Mouse (Mus musculus) right cerebral cortex, postnatal 10 days (tissue): ENCODE results near the gene Nup188.

ENCODE experiments used
- DNase-seq, 2 experiments: peaks; one replicate each; pipeline ENCODE4 v3.0.0; 2021; ENCODE audit warnings: low spot score in 2 of 2

Gene Nup188

DNA sequence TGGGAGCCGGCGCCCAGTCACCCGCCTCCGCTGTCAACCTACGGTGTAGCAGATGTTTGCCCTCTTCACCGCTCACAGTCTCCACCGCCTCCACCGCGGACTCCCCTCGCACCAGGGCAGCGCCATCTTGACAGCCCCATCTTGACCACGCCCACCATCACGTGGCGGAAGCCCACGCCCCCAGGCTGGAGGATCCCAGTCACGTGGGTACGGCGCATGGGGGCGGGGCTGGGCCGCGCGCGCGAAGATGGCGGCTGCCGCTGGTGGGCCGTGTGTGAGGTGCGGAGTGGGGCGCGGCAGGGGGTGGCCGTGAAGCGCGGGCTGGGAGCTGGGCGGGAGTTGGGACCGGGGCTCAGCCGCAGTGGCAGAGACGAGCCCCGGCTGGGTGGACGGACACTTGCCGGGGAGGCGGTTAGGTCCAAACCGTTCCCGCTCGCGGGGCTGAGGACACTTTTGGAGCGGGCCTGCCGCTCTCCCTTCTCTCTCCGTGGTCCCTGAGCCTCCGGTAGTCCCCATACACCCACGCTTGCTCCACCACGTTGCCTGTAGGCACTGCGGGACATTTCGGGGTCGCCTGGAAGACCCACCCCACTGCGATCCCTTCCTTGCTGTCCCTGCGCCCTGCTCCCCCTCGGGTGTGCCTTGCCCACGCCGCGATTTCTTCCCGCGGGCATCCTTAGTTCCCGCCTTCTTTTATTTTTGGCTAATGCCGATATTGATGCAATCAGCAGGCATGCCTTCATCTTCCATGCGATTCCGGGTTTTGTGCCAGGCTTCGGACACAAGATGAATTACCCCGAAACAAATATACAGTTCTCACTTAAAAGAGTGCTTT is at the start of gene Nup188, which contains the start of gene Dolk:
Nup188 (plus strand) TSS at position 206 of the 835 bp plus-strand sequence.
Dolk (minus strand) TSS at position 143 of the 835 bp plus-strand sequence.
- peak; percentile 97 to 99 for DNase-seq

DNA sequence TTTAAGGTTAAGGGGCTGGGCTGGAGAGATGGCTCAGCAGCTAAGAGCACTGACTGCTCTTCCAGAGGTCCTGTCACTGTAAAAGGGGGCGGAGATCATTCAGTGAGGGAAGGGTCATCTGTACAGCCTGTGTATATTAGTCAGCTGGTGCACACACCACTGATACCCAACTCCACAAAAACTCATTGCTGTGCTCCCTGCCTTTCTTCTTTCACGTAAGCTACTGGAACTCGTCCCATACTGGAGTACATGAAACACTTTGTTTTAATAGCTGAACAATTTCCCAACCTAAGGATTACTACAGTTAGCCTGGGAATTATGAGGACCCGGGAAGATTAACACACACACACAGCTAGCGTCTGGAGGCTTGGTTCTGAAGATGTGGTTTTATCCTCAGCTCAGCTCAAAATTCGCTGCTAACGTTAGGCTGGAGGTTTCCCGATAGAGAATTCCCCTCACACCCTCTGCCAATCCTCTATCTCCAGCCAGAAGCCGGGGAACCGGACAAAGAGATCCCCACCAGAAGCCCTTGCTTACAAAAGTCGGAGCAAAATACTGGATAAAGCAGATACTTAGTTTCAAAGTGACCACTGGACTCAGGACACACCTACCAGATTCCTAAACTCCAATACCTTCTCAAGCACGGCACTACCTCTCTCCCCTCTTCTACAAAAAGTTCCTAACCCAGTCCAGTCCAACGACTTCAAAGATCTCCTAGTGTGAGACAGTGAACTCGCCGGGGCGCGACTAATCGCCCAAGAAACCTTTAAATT is 49.6 kb upstream of the Nup188 start:
- DNase-seq: no peak

DNA sequence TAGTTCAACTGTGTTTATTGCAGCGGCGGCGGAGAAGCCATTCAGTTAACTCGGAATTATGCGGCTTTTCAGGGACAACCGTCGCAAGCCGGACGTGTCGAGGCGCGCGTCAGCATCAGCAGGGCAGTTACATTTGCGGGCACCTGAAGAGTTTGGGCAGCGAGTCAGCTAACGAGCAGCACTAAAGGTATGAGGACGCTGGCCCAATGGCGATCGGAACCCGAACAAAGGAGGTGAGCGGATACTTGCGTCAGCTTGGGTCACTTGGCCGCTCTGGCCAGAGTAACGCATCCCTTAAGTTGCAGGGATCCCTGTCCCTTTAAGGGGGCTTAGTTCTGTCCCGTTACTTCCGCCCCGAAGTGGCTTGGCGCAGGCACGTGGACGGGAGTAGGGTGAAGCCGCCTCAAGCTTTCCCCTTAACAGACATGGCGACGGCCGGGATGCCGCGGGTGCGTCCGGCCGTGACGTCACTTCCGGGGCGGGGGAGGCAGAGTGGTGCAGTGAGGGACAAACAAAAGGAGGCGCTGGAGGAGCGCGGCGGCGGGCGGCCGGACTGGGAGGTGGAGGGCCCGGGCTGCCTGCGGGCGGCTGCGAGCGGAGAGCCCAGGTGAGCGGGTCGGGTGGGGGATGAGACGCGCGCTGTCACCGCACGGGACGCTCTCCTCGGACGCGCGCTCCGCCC is 48.9 kb upstream of the Nup188 start, which contains the start of gene Lrrc8a:
Lrrc8a (plus strand) TSS at position 517 of the 682 bp plus-strand sequence.
- DNase-seq: peak; percentile 99 to 100

DNA sequence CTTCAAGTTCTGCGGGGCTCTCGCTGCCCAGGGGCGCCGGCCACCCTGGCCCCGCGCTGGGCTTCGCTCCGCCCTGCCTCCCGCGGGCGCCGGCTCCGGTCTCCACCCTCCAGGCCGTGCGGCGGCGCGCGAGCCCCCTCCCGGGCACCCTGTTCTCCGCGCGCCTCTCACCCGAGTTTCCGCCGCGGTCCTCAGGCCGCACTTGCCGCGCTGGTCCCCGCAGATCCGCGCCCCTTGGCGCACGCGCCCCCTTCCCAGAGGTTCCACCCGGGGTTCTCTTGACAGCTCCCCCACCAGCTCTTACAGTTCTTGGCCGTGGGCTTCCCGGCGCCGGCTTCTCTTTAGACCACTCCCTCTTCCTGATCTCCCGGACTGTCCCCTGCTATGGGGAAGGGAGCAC is 48.3 kb upstream of the Nup188 start:
- peak; percentile 80 to 82 for DNase-seq

DNA sequence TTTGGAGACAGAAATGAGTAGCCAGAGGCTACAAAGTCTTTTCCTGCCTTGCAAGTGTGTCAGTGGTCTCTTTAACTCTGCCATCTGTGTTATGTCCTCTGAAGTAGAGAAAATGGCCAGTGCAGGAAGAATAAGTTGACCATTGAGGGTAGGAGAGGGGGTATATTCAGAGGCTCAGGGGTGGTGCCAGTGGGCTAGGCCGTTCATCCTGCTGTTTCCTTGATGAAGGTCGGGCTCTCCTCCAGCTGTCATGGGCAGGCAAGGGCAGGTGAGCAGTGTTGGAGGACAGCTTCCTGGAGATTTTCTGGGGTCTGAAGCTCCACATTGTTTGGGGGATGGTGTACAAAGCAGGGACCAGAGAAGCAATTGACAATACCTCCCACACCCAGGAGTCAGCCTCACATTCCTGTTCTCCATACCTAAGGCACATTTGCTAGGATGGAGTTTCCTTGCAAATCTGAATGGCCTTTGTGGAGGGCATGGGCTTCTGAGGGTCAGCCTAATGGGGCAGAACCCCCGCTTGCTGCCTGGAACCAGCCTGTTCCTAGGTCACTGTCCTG is 47.2 kb upstream of the Nup188 start:
- no peak for DNase-seq

DNA sequence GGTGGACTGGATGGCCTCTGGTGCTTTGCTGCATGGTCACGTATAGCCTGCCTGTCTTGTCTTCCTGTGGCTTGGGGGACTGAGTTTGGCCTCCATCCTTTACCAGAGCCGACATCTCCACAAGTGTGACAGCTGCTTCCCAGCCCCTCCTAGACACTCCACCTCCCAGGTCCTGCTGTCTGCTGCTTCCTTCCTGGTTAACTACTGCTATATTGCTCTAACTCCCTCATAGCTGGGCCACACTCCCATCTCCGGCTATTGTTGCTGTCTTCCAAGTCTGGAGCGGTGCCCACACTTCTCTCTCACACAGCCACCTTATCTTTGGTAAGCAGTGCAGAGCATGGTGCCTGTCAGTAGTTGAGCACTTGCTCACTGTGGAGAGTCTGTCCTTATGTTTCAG is 46.4 kb upstream of the Nup188 start:
- no peak for DNase-seq

DNA sequence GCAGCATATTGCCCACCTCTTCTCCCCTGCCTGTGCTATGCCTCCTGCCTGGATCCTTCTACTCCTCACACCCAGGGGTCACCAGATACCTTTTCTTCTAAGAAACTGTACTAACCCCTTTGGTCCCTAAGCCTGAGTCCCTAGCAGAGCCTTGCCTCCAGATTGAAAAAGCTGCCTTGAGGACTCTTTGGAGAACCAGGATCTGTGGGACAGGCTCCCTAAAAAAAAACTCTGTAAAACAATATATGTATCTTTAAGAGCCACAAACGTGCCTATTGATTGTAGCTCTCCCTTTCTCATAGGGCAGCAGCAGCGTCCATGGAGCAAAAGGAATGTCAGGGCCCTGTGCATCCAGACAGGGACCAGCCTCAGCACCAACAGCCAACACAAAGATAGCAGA is 45.9 kb upstream of the Nup188 start, which contains the start of gene Gm28035:
Gm28035 (plus strand) TSS at position 301 of the 400 bp plus-strand sequence.
- no peak for DNase-seq

GRCm38 (mm10) chr2:30242509-30242908 is 43.7 kb upstream of the Nup188 start:
- DNase-seq: no peak

GRCm38 (mm10) chr2:30243391-30243790 is 42.8 kb upstream of the Nup188 start:
- DNase-seq: no peak

- DNase-seq: no peak
Observed at GRCm38 (mm10) chr2:30244595-30245178, 41.5 kb upstream of the Nup188 start.

DNA sequence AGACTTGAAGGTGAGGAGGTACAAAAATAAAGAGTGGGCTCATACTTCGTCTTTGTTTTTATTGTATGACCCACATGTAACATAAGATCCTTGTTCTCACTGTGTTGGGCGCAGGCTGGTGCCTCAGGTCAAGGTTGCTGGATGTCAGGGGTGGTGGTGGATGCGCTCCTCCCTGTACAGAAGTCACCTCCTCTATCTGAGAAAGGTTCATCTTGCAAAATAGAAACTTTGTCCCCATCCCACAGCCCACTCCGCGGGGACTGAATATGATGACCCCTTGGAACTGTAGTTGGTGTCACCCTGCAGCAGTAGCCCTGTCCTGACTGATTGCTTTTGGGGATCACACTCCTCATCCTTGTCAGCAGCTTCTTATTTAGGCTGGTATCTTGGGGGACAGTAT is 39.2 kb upstream of the Nup188 start:
- DNase-seq: no peak

DNA sequence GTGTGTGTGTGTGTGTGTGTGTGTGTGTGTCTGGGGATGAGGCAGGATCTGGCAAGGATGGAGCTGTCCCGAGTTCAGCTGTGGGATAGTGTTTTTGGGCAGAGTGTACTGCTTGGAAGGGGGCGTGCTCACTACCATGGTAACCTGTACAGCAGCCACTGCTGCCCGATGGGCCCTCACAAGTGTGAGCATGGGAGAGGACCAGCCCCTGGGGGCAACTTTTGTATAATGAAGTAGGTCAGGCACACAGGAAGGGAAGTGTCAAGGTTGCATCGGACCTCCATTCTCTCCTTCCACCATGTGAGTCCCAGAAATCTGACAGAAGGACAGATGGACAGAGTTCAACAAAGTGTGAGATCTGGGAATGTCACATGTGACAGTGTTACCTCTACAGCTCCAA is 38.5 kb upstream of the Nup188 start:
- DNase-seq: no peak

- DNase-seq: no peak
Observed at GRCm38 (mm10) chr2:30249182-30249581, 37.0 kb upstream of the Nup188 start.

DNA sequence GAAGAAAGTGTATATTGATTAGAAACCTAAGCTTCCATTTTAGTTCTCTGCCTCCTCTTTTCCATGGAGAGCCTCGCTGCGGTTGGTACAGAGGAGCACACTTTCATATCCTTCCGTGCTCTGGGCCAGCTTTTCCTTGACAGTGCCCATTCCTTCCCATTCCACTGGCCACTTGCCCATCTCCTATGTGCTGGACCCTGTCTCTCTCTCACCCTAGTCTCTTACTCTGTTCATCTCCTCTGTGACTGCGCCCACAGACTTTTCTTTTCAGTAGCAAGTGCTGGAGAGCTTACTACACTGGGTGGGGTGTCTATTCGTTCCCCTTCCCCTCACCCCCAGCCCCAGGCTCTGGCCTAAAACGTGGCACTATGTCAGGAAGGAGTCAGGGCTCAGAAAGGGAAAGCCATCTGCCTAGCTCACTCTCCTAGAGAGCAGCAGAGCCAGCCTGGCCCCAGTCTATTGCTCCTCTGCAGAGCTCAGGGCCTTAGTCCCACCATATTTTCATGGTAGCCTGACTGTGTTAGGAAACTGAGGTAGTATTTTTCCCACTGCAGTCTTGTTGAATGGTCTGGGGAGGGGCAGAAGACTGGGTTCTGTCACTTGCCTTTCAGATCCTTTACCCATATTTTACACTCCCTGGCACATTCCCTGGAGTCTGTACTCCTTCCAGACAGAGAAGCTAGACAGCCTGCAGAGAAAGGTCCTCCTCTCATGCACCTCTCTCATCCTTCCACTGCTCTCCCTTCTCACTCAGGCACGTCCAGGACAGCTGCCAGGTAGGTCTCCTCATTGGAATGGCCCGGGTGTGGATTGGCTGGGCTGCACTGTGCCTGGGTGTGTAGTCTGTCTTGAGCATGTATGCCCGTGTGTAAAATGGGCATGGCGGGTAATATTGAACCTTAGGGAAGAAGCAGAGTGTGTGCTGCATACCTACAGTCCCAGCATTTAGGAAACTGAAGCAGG is 35.8 kb upstream of the Nup188 start:
- no peak for DNase-seq

- DNase-seq: no peak
Observed at GRCm38 (mm10) chr2:30251417-30252104, 34.6 kb upstream of the Nup188 start.

- no peak for DNase-seq
Observed at GRCm38 (mm10) chr2:30252521-30252920, 33.7 kb upstream of the Nup188 start.

- no peak for DNase-seq
Observed at GRCm38 (mm10) chr2:30253809-30254208, 32.4 kb upstream of the Nup188 start.

DNA sequence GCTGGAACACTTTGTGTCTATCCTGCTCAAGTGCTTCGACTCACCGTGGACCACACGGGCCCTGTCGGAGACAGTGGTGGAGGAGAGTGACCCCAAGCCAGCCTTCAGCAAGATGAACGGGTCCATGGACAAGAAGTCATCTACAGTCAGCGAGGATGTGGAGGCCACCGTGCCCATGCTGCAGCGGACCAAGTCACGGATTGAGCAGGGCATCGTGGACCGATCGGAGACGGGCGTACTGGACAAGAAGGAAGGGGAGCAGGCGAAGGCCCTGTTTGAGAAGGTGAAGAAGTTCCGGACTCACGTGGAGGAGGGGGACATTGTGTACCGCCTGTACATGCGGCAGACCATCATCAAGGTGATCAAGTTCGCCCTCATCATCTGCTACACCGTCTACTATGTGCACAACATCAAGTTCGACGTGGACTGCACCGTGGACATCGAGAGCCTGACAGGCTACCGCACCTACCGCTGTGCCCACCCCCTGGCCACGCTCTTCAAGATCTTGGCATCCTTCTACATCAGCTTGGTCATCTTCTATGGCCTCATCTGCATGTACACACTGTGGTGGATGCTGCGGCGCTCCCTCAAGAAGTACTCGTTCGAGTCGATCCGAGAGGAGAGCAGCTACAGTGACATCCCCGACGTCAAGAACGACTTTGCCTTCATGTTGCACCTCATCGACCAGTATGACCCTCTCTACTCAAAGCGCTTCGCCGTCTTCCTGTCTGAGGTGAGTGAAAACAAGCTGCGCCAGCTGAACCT is 30.4 kb upstream of the Nup188 start:
- DNase-seq: peak in 1 of 2 experiments; percentile 25
